Mouse (Mus musculus) embryo, embryonic 11 days (tissue): ENCODE measurements around the gene Hist1h4c.
"Not testable (repeated sequence)": the region's sequence is repeated elsewhere in the genome, so short reads cannot be mapped to it uniquely, and the experiment has no call there.

Source experiments
- DNase-seq: peaks from one replicate; pipeline ENCODE4 v3.0.0-alpha.2; 2015

Hist1h4c gene

GRCm38 (mm10) chr13:23728472-23729191, 30.4 kb upstream of the Hist1h4c start:
- DNase-seq: no peak

GRCm38 (mm10) chr13:23725213-23725612, 27.0 kb upstream of the Hist1h4c start:
- DNase-seq: no peak

- DNase-seq: no peak
Observed at GRCm38 (mm10) chr13:23724239-23724638, 26.0 kb upstream of the Hist1h4c start.

GRCm38 (mm10) chr13:23717593-23718245, 19.5 kb upstream of the Hist1h4c start:
- DNase-seq: not testable (repeated sequence)

GRCm38 (mm10) chr13:23717176-23717575, 18.9 kb upstream of the Hist1h4c start:
- DNase-seq: no peak

- no peak for DNase-seq
Observed at GRCm38 (mm10) chr13:23716261-23717042, 18.2 kb upstream of the Hist1h4c start.

GRCm38 (mm10) chr13:23710374-23711089, 12.3 kb upstream of the Hist1h4c start, which contains the start of gene Hfe:
Gene Hfe (minus strand): TSS chr13:23710854.
- DNase-seq: peak; percentile 67

GRCm38 (mm10) chr13:23709714-23710373, 11.6 kb upstream of the Hist1h4c start:
- peak; percentile 37 for DNase-seq

- no peak for DNase-seq
Observed at GRCm38 (mm10) chr13:23708654-23709053, 10.4 kb upstream of the Hist1h4c start.

- no peak for DNase-seq
Observed at GRCm38 (mm10) chr13:23708041-23708440, 9.8 kb upstream of the Hist1h4c start.

GRCm38 (mm10) chr13:23706771-23707170, 8.5 kb upstream of the Hist1h4c start:
- DNase-seq: no peak

- no peak for DNase-seq
Observed at GRCm38 (mm10) chr13:23705751-23706356, 7.6 kb upstream of the Hist1h4c start.

- DNase-seq: not testable (repeated sequence)
Observed at GRCm38 (mm10) chr13:23702801-23703200, 4.5 kb upstream of the Hist1h4c start.

GRCm38 (mm10) chr13:23702220-23702619, 4.0 kb upstream of the Hist1h4c start:
- no peak for DNase-seq

GRCm38 (mm10) chr13:23700786-23701520, 2.7 kb upstream of the Hist1h4c start:
- DNase-seq: peak; percentile 84

- DNase-seq: no peak
Observed at GRCm38 (mm10) chr13:23699767-23700166, 1.5 kb upstream of the Hist1h4c start.

- no peak for DNase-seq
Observed at GRCm38 (mm10) chr13:23698996-23699395, 742 bp upstream of the Hist1h4c start.

GRCm38 (mm10) chr13:23697491-23698299, 559 bp downstream of the Hist1h4c start:
- DNase-seq: peak; percentile 87

GRCm38 (mm10) chr13:23696061-23696474, 2.2 kb downstream of the Hist1h4c start:
- no peak for DNase-seq

- DNase-seq: no peak
Observed at GRCm38 (mm10) chr13:23695514-23695913, 2.7 kb downstream of the Hist1h4c start, which contains the start of gene Hist1h1t. Gene Hist1h1t (plus strand): TSS chr13:23695814.
